Mouse (Mus musculus) forebrain, embryonic 11.5 days (tissue): ENCODE results near the gene Raph1. TPM values are rescaled to one million over a fixed set of nuclear protein-coding genes. Genes with fewer than 3 reads are reported as not detected.

Experiments used
- ATAC-seq: fragments of 200-750 bp; cut with Nextera tagmentation; replicated peaks from 2 replicates; pipeline ENCODE4 v1.8.0; 2017; ENCODE audit warnings: moderate TSS enrichment; ENCODE audit not compliant: low FRiP score
- DNase-seq: peaks from one replicate; pipeline ENCODE4 v3.0.0-alpha.2; 2017; ENCODE audit warnings: low spot score
- H3K27ac ChIP-seq: fragments of 300-500 bp; sonication (generic); 2 replicates; pipeline ENCODE4 v1.5.1; 2014; ENCODE audit warnings: low read depth, low read length
- H3K27me3 ChIP-seq: fragments of 300-500 bp; sonication (generic); 2 replicates; pipeline ENCODE4 v1.6.1; 2014; ENCODE audit warnings: mild to moderate bottlenecking, low read length, mixed read lengths; ENCODE audit not compliant: control insufficient read depth, insufficient read depth
- H3K36me3 ChIP-seq: fragments of 300-500 bp; sonication (generic); 2 replicates; pipeline ENCODE4 v1.6.1; 2014; ENCODE audit warnings: mild to moderate bottlenecking, low read length, moderate library complexity, mixed read lengths; ENCODE audit not compliant: control insufficient read depth, insufficient read depth
- H3K4me1 ChIP-seq: fragments of 300-500 bp; sonication (generic); replicated peaks from 2 replicates; pipeline ENCODE4 v1.6.1; 2014; ENCODE audit warnings: low read length, mixed read lengths; ENCODE audit not compliant: control insufficient read depth, insufficient read depth
- H3K4me2 ChIP-seq: fragments of 300-500 bp; sonication (generic); 2 replicates; pipeline ENCODE4 v1.6.1; 2014; ENCODE audit warnings: low read depth, mild to moderate bottlenecking, low read length, moderate library complexity, mixed read lengths; ENCODE audit not compliant: severe bottlenecking
- H3K4me3 ChIP-seq: fragments of 300-500 bp; sonication (generic); 2 replicates; pipeline ENCODE4 v1.5.1; 2014; ENCODE audit warnings: low read depth, low read length
- H3K9ac ChIP-seq: fragments of 300-500 bp; sonication (generic); 2 replicates; pipeline ENCODE4 v1.6.1; 2014; ENCODE audit warnings: low read length
- H3K9me3 ChIP-seq: fragments of 300-500 bp; sonication (generic); 2 replicates; pipeline ENCODE4 v1.6.1; 2016; ENCODE audit warnings: low read length, mixed read lengths; ENCODE audit not compliant: control insufficient read depth
- WGBS: fragments of 180-500 bp; shearing (Covaris S2); extraction: QIAGEN DNeasy Blood & Tissue Kit; methylation state at CpG from one replicate; pipeline ENCODE4 v1.1.7; 2014; 5-methylcytosine and 5-hydroxymethylcytosine counted together
- polyA plus RNA-seq: library from polyadenylated mRNA; unstranded; fragments of >200 nt; fragmentation: Nextera tagmentation; extraction: Ambion mirVana; gene quantifications from 2 replicates; pipeline ENCODE4 v1.2.1, GENCODE M21; 2014

Raph1 gene
- polyA plus RNA-seq, 1 experiment from 2014 or later, result 24.0 TPM

DNA sequence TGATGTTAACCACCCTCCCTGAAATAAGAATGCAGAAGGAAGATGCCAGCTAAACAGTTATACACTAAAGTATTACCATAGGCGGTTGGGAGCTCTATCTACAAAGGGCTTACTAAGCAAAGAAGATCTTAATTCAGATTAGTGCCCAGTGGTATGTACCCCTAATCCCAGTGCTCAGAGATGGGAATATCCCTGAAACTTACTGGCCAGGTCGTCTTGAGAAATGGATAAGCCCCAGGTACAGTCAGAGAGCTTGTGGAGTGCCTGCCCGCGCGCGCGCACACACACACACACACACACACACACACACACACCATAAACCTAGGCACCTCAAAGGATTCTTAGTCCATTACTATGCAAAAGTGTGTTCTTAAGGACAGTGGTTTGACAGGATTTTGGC, 2.8 kb upstream of the Raph1 start:
- DNase-seq (no peak), ATAC-seq (no peak)
- Histone ChIP-seq H3K4me2 (no peak overlapping the region), H3K27ac (no peak overlapping the region), H3K4me3 (no peak overlapping the region), H3K36me3 (no peaks in the 10 kb centered on the region), H3K4me1 (0 out of 2 replicates have a peak, but pooled peaks cover under 1% of the 10 kb centered on the region), H3K9me3 (no peaks in the 10 kb centered on the region), H3K9ac (no peak overlapping the region), H3K27me3 (no peaks in the 10 kb centered on the region)
- 89% methylated on average over 7 of the region's 7 CpGs for WGBS

DNA sequence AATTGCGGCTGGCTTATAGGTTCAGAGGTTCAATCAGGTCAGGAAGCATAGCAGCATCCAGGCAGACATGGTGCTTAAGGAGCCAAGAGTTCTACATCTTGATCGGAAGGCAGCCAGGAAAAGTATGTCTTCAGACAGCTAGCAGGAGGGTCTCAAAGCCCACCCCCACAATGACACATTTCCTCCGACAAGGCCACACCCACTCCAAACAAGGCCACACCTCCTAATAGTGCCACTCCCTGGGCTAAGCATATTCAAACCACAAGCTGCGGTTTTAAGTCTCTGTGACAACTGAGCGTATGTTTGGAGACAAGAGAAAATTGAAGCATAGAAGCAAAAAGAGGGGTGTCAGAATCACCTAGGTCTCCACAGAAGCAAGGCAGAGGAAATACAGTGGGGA, 2.3 kb upstream of the Raph1 start:
- DNase-seq, result no peak
- no peaks in the 10 kb centered on the region for H3K9me3 ChIP-seq

DNA sequence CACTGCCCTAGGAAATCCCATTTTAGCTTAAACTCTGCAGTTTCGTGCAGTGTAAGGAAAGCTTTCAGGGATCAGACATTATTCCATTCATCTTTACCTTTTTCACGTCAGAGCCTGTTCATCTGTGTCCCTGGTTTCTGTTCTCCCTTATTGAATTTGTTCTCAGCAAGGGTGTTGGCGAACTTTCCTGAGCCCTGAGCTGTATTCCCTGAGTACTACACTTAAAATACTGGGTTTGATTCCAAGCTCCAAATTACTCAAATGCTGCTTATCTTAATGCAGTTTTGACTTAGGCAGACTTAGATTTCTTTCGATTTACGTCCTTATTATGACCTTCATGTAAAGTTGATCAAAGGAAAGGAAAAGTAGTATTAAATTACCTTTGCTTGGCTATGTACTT, 417 bp upstream of the Raph1 start:
- Histone ChIP-seq H3K36me3 (no peaks in the 10 kb centered on the region), H3K27ac (peak overlapping the region; percentile 88; the same call in 1 of the 2 replicates)

More for the DNA sequence above, 2.3 kb upstream of the Raph1 start:
- WGBS, result 64% methylated on average over 5 of the region's 5 CpGs
- Histone ChIP-seq H3K27me3 (no peaks in the 10 kb centered on the region), H3K36me3 (no peaks in the 10 kb centered on the region), H3K9ac (no peak overlapping the region), H3K4me1 (0 out of 2 replicates have a peak, but pooled peaks cover 1% of the 10 kb centered on the region), H3K27ac (no peak overlapping the region), H3K4me2 (no peak overlapping the region), H3K4me3 (no peak overlapping the region)
- no peak for ATAC-seq

DNA sequence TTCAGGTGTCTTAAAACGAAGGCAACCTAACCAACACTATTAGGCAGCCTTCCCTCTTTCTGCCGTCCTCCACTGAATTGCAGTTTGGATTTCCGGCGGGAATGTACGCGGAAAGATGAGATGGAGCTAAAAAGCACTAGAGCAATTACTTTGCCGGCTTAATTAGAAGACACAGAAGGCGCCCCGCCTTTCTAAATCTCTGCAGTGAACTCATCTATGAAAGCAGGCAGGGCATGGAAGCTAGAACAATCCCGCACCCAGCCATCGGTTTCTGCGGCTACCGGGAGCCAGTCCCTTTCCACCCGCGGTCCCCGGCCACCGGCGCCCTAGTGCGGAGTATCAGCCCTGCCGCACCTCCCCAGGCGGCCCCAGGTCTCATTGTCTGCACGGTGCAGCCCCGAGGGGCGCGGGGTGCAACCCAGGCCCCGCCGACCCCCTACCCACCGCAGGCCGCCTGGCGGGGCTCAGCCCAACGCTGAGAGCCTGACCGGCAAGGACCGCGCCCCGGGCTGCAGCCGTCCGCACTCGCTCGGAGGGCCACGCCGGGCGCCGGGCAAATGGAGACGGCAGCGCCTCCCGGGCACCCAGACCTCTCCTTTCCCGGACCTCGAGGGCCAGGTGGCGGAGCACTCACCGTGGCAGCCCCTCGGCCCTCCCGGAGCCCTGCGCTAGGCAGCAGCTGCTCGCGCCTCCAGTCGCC, 823 bp downstream of the Raph1 start:
- no peaks in the 10 kb centered on the region for H3K27me3 ChIP-seq
- H3K4me3 ChIP-seq, result peak overlapping the region; percentile 93
- peak overlapping the region; percentile 86 for H3K4me2 ChIP-seq
- H3K36me3 ChIP-seq, result no peaks in the 10 kb centered on the region
- no peaks in the 10 kb centered on the region for H3K9me3 ChIP-seq
- WGBS, result 1% methylated on average over 55 of the region's 56 CpGs
- peak overlapping the region; percentile 88 for H3K27ac ChIP-seq
- DNase-seq, result no peak
- H3K9ac ChIP-seq, result peak overlapping the region; percentile 95
- ATAC-seq, result peak; percentile 77
- 0 out of 2 replicates have a peak, but pooled peaks cover 1% of the 10 kb centered on the region for H3K4me1 ChIP-seq

More for the DNA sequence above, 417 bp upstream of the Raph1 start:
- WGBS, result 24% methylated on average over 5 of the region's 5 CpGs
- H3K9ac ChIP-seq, result peak overlapping the region; percentile 95
- ATAC-seq, result no peak
- peak overlapping the region; percentile 93 for H3K4me3 ChIP-seq
- DNase-seq, result no peak
- H3K9me3 ChIP-seq, result no peaks in the 10 kb centered on the region
- peak overlapping the region; percentile 58 for H3K4me2 ChIP-seq
- H3K27me3 ChIP-seq, result no peaks in the 10 kb centered on the region
- H3K4me1 ChIP-seq, result 0 out of 2 replicates have a peak, but pooled peaks cover 1% of the 10 kb centered on the region

DNA sequence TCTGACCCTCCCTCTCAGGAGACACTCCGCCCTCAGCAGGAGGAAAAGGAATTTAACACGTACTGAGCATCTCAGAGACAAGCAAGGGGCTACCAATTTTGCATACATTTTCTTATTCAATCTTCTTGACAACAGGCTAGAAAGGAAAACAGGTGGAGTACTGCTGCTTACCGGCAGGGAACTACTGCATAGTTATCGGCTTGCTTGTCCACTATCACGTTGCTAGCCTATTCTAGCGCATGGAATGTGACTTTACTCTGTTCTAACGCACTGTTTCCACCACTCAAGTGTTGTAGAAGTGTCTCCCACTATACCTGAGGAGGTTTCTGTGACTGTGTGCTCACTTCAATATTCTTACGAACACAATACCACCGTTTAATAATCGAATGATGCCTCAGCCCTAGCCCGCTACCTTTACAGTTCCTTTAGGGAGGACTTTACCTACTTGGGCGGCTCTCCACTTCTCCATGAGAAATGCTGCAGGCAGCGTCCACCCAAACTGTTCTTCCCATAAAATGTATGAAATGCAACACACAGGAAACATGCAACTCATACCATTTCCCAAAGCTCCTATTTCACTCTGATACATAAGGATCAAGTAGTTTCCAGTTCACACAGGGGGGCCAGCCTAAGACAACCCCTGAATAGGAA, 1.5 kb downstream of the Raph1 start:
- peak overlapping the region; percentile 88; the same call in 1 of the 2 replicates for H3K27ac ChIP-seq
- H3K4me2 ChIP-seq, result peak overlapping the region; percentile 86
- no peaks in the 10 kb centered on the region for H3K9me3 ChIP-seq
- H3K4me1 ChIP-seq, result 0 out of 2 replicates have a peak, but pooled peaks cover 1% of the 10 kb centered on the region
- 2% methylated on average over 13 of the region's 13 CpGs for WGBS
- no peak for ATAC-seq
- peak overlapping the region; percentile 93 for H3K4me3 ChIP-seq
- no peaks in the 10 kb centered on the region for H3K36me3 ChIP-seq
- H3K9ac ChIP-seq, result peak overlapping the region; percentile 95
- peak; percentile 53 for DNase-seq
- no peaks in the 10 kb centered on the region for H3K27me3 ChIP-seq

DNA sequence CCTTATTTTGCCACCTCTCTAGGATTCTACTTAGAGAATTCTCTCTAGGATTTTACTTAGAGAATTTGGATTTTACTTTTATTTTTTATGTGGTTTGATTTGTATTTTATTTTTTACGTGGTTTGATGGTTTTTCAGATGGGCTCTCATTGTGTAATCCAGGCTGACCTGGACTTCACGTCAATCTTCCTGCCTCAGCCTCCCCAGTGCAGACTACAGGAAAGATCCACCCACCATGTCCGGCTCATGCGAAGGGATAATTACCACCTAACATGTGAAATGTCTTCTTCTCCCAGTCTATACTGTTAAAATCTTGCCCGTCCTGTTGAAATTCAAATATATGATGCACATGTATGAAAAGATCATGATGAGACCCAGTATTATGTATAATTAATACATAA, 2.2 kb downstream of the Raph1 start:
- no peak overlapping the region for H3K27ac ChIP-seq
- H3K9ac ChIP-seq, result no peak overlapping the region
- no peaks in the 10 kb centered on the region for H3K36me3 ChIP-seq
- WGBS, result 88% methylated on average over 5 of the region's 5 CpGs
- no peaks in the 10 kb centered on the region for H3K9me3 ChIP-seq
- DNase-seq (no peak), ATAC-seq (no peak)
- 0 out of 2 replicates have a peak, but pooled peaks cover 1% of the 10 kb centered on the region for H3K4me1 ChIP-seq
- H3K4me2 ChIP-seq, result peak overlapping the region; percentile 86
- H3K4me3 ChIP-seq, result peak overlapping the region; percentile 93
- H3K27me3 ChIP-seq, result no peaks in the 10 kb centered on the region

DNA sequence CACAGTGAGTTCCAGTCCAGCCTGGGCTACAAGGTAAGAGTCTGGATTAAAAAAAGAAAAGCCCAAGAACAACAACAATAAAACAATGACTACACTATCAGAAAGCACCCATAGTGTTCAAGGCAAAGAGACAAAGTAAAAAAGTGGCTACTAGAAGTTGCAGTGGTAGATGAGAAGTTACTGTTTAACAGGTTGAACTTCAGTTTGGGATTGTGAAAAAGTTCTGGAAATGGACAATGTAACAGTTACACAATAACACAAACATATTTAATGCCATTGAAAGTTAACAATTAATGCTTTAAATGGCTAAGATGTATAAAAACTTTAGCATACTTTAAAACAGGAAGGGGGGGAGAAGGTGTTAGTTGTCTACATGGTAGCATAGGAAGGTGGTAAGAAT, 3.9 kb downstream of the Raph1 start:
- no peak overlapping the region for H3K4me2 ChIP-seq
- no peaks in the 10 kb centered on the region; the same call in 1 of the 2 replicates for H3K9me3 ChIP-seq
- peaks cover 2% of the 10 kb centered on the region; the same call in 1 of the 2 replicates for H3K36me3 ChIP-seq
- H3K27ac ChIP-seq, result no peak overlapping the region
- H3K4me1 ChIP-seq, result 0 out of 2 replicates have a peak, but pooled peaks cover 1% of the 10 kb centered on the region
- H3K4me3 ChIP-seq, result no peak overlapping the region
- DNase-seq (no peak), ATAC-seq (no peak)
- H3K27me3 ChIP-seq, result no peaks in the 10 kb centered on the region
- H3K9ac ChIP-seq, result no peak overlapping the region

DNA sequence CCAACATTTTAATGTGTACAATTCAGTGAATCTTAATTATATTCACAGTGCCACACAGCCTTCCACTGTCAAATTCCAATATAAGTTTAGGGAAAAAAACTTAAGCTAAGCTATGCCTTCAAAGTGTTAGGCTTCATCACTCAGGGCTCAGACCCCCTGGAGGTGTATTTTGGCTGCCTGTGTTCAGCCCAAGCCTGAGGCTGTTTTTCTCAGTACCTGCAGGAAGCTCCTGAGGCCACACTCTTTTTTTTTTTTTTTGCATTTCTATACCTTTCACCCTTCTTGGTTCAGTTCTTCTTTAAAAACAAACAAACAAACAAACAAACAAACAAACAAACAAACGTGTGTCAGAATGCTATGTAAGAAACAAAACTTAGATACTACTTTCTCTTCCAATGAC, 23.2 kb downstream of the Raph1 start:
- Histone ChIP-seq H3K27me3 (no peaks in the 10 kb centered on the region), H3K4me1 (no peaks in the 10 kb centered on the region), H3K9me3 (no peaks in the 10 kb centered on the region; the same call in 1 of the 2 replicates), H3K9ac (no peak overlapping the region), H3K4me2 (no peak overlapping the region), H3K27ac (no peak overlapping the region), H3K36me3 (no peaks in the 10 kb centered on the region), H3K4me3 (no peak overlapping the region)
- DNase-seq (no peak), ATAC-seq (no peak)
- 29% methylated on average over 1 of the region's 1 CpGs for WGBS
